Mouse (Mus musculus): ENCODE measurements around the gene Gm49322. TPM values are rescaled to one million over a fixed set of nuclear protein-coding genes. Genes with fewer than 3 reads are reported as not detected.

The Gm49322 gene
- polyA plus RNA-seq, 1 experiment from 2014 or later = 3.0 TPM

GRCm38 (mm10) chr10:80659213-80659612 is 53.4 kb downstream of the Gm49322 start:
- Histone ChIP-seq H3K4me3 (replicated peaks) (0 out of 2 replicates have a peak overlapping the region, but pooled peaks have one; percentile 12), H3K36me3 (no peaks in the 10 kb centered on the region), H3K27ac (replicated peaks) (peak overlapping the region; percentile 64; the same call in 1 of the 2 replicates), H3K4me1 (peaks cover 29% of the 10 kb centered on the region), H3K9me3 (replicated peaks) (no peaks in the 10 kb centered on the region), H3K4me2 (peak overlapping the region; percentile 40), H3K9ac (replicated peaks) (no peak overlapping the region), H3K27me3 (replicated peaks) (no peaks in the 10 kb centered on the region)
- no peak for ATAC-seq (ENCODE audit: low FRiP score)
- 14% methylated on average over 10 of the region's 10 CpGs for WGBS

- Histone ChIP-seq H3K4me2 (no peak overlapping the region), H3K9ac (replicated peaks) (no peak overlapping the region), H3K27me3 (replicated peaks) (no peaks in the 10 kb centered on the region), H3K36me3 (peaks cover 8% of the 10 kb centered on the region), H3K27ac (replicated peaks) (no peak overlapping the region), H3K4me3 (replicated peaks) (no peak overlapping the region), H3K4me1 (peaks cover 28% of the 10 kb centered on the region), H3K9me3 (replicated peaks) (no peaks in the 10 kb centered on the region)
- WGBS = 42% methylated on average over 5 of the region's 5 CpGs
- ATAC-seq (ENCODE audit: low FRiP score) = no peak
Observed at GRCm38 (mm10) chr10:80661149-80661548, 55.3 kb downstream of the Gm49322 start.

GRCm38 (mm10) chr10:80663485-80664196 is 57.8 kb downstream of the Gm49322 start:
- no peak overlapping the region for H3K27ac ChIP-seq (replicated peaks)
- H3K4me3 ChIP-seq (replicated peaks) = no peak overlapping the region
- peaks cover 20% of the 10 kb centered on the region for H3K4me1 ChIP-seq
- H3K36me3 ChIP-seq = peaks cover 33% of the 10 kb centered on the region
- H3K9me3 ChIP-seq (replicated peaks) = no peaks in the 10 kb centered on the region
- no peak for ATAC-seq (ENCODE audit: low FRiP score)
- H3K4me2 ChIP-seq = no peak overlapping the region
- H3K9ac ChIP-seq (replicated peaks) = 0 out of 2 replicates have a peak overlapping the region, but pooled peaks have one; percentile 14
- 59% methylated on average over 5 of the region's 5 CpGs for whole genome bisulfite sequencing
- H3K27me3 ChIP-seq (replicated peaks) = no peaks in the 10 kb centered on the region

DNA sequence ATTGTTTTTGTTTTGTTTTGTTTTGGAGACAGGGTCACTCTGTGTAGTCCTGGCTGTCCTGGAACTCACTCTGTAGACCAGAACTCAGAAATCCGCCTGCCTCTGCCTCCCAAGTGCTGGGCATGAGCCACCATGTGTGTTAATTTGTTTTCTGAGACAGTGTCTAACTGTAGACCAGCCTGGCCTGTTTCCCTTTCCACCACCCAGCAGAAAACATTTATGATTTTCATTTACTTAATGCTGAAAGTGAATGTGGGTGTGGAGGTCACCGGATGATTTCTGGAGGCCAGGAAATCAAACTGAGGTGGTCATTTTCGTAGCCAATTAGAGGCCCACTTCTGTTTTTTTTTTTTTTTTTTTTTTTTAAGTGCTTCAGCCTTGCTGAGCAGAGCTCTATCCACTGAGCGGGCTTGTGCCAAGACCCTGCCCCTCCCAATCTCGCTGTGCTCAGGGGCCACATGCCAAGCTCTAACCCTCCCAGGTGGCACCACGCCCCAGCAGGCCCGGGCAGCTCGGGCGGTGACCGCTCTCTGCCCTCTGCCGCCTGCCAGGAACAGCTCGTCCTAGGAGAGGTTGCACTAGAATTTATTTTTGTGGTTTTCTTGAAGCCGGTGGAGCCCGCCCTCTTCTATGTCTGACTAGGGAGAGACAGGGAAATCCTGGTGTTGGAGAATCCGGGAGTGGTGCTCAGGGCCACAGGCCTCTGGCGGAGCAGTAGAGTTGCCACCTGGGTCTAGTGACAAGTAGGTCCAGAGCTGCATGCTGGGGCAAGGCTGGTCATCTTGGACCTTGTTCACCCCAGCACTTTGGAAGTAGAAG is 58.6 kb downstream of the Gm49322 start:
- WGBS = 43% methylated on average over 16 of the region's 16 CpGs
- no peaks in the 10 kb centered on the region for H3K9me3 ChIP-seq (replicated peaks)
- no peaks in the 10 kb centered on the region for H3K27me3 ChIP-seq (replicated peaks)
- ATAC-seq (ENCODE audit: low FRiP score) = 0 out of 2 replicates have a peak, but pooled peaks have one; percentile 2
- H3K36me3 ChIP-seq = peaks cover 41% of the 10 kb centered on the region
- peaks cover 15% of the 10 kb centered on the region; the same call in 1 of the 2 replicates for H3K4me1 ChIP-seq
- peak overlapping the region; percentile 40 for H3K4me2 ChIP-seq
- H3K4me3 ChIP-seq (replicated peaks) = no peak overlapping the region
- H3K27ac ChIP-seq (replicated peaks) = peak overlapping the region; percentile 60; the same call in 1 of the 2 replicates
- H3K9ac ChIP-seq (replicated peaks) = no peak overlapping the region

- Histone ChIP-seq H3K9ac (replicated peaks) (no peak overlapping the region), H3K36me3 (peaks cover 47% of the 10 kb centered on the region), H3K4me2 (peak overlapping the region; percentile 40), H3K27ac (replicated peaks) (peak overlapping the region; percentile 60; the same call in 1 of the 2 replicates), H3K4me3 (replicated peaks) (no peak overlapping the region), H3K27me3 (replicated peaks) (no peaks in the 10 kb centered on the region), H3K4me1 (peaks cover 17% of the 10 kb centered on the region; the same call in 1 of the 2 replicates), H3K9me3 (replicated peaks) (no peaks in the 10 kb centered on the region)
- WGBS = 19% methylated on average over 10 of the region's 10 CpGs
- ATAC-seq (ENCODE audit: low FRiP score) = 0 out of 2 replicates have a peak, but pooled peaks have one; percentile 11
Observed at GRCm38 (mm10) chr10:80665016-80665380, 59.2 kb downstream of the Gm49322 start.

Small RNA genes within 50 kb of the gene (microRNA-seq; reads per million reads assigned to microRNA genes)
- gene Mir6912 = 0.87 reads per million

Other genes with a start within 250 kb of the Gm49322 start
- 3.9 and 6.1 TPM in 2 replicates for gene Plk5, start 249.6 kb upstream of the Gm49322 start, polyA plus RNA-seq (2015; fragmentation: Nextera tagmentation; extraction: Ambion mirVana)
- gene Mex3d, start 218.4 kb upstream of the Gm49322 start, polyA plus RNA-seq (2015; fragmentation: Nextera tagmentation; extraction: Ambion mirVana) = 9.1 and 14.0 TPM in 2 replicates
- 195 and 209 TPM in 2 replicates for gene Mbd3, start 206.5 kb upstream of the Gm49322 start, polyA plus RNA-seq (2015; fragmentation: Nextera tagmentation; extraction: Ambion mirVana)
- gene Uqcr11, start 199.2 kb upstream of the Gm49322 start, polyA plus RNA-seq (2015; fragmentation: Nextera tagmentation; extraction: Ambion mirVana) = 731 and 790 TPM in 2 replicates
- 33.4 and 51.7 TPM in 2 replicates for gene Tcf3, start 172.4 kb upstream of the Gm49322 start, polyA plus RNA-seq (2015; fragmentation: Nextera tagmentation; extraction: Ambion mirVana)
- gene Onecut3, start 111.2 kb upstream of the Gm49322 start, polyA plus RNA-seq (2015; fragmentation: Nextera tagmentation; extraction: Ambion mirVana) = 0.63 and 1.0 TPM in 2 replicates
- gene Atp8b3, start 66.9 kb upstream of the Gm49322 start, polyA plus RNA-seq (2015; fragmentation: Nextera tagmentation; extraction: Ambion mirVana) = 1.4 and 1.5 TPM in 2 replicates
- 29.5 TPM in 2 replicates for gene Rexo1, start 44.5 kb upstream of the Gm49322 start, polyA plus RNA-seq (2015; fragmentation: Nextera tagmentation; extraction: Ambion mirVana)
- gene Klf16, start 28.7 kb upstream of the Gm49322 start, polyA plus RNA-seq (2015; fragmentation: Nextera tagmentation; extraction: Ambion mirVana) = 6.5 TPM in 2 replicates
- gene Abhd17a, start 15.7 kb upstream of the Gm49322 start, polyA plus RNA-seq (2015; fragmentation: Nextera tagmentation; extraction: Ambion mirVana) = 148 and 152 TPM in 2 replicates
- 68.2 and 79.8 TPM in 2 replicates for gene Scamp4, start 3.1 kb upstream of the Gm49322 start, polyA plus RNA-seq (2015; fragmentation: Nextera tagmentation; extraction: Ambion mirVana)
- 5.0 and 7.0 TPM in 2 replicates for gene Adat3, start 3.1 kb upstream of the Gm49322 start, polyA plus RNA-seq (2015; fragmentation: Nextera tagmentation; extraction: Ambion mirVana)
- 106 and 118 TPM in 2 replicates for gene Csnk1g2, start 16.8 kb downstream of the Gm49322 start, polyA plus RNA-seq (2015; fragmentation: Nextera tagmentation; extraction: Ambion mirVana)
- 91.9 and 92.1 TPM in 2 replicates for gene Btbd2, start 51.0 kb downstream of the Gm49322 start, polyA plus RNA-seq (2015; fragmentation: Nextera tagmentation; extraction: Ambion mirVana)
- 56.2 and 70.3 TPM in 2 replicates for gene Mknk2, start 72.1 kb downstream of the Gm49322 start, polyA plus RNA-seq (2015; fragmentation: Nextera tagmentation; extraction: Ambion mirVana)
- 53.0 and 58.8 TPM in 2 replicates for gene Mob3a, start 96.0 kb downstream of the Gm49322 start, polyA plus RNA-seq (2015; fragmentation: Nextera tagmentation; extraction: Ambion mirVana)
- 43.3 and 46.8 TPM in 2 replicates for gene Izumo4, start 96.2 kb downstream of the Gm49322 start, polyA plus RNA-seq (2015; fragmentation: Nextera tagmentation; extraction: Ambion mirVana)
- gene Ap3d1, start 136.2 kb downstream of the Gm49322 start, polyA plus RNA-seq (2015; fragmentation: Nextera tagmentation; extraction: Ambion mirVana) = 108 and 115 TPM in 2 replicates
- gene Dot1l, start 149.2 kb downstream of the Gm49322 start, polyA plus RNA-seq (2015; fragmentation: Nextera tagmentation; extraction: Ambion mirVana) = 19.3 and 20.3 TPM in 2 replicates
- gene Sf3a2, start 192.2 kb downstream of the Gm49322 start, polyA plus RNA-seq (2015; fragmentation: Nextera tagmentation; extraction: Ambion mirVana) = 53.3 and 59.8 TPM in 2 replicates
- 135 and 146 TPM in 2 replicates for gene Plekhj1, start 192.6 kb downstream of the Gm49322 start, polyA plus RNA-seq (2015; fragmentation: Nextera tagmentation; extraction: Ambion mirVana)
- gene Amh, start 199.2 kb downstream of the Gm49322 start, polyA plus RNA-seq (2015; fragmentation: Nextera tagmentation; extraction: Ambion mirVana) = not detected in 2 replicates
- gene Jsrp1, start 207.5 kb downstream of the Gm49322 start, polyA plus RNA-seq (2015; fragmentation: Nextera tagmentation; extraction: Ambion mirVana) = 1.2 and 2.5 TPM in 2 replicates
- gene Oaz1, start 220.6 kb downstream of the Gm49322 start, polyA plus RNA-seq (2015; fragmentation: Nextera tagmentation; extraction: Ambion mirVana) = 1,221 and 1,325 TPM in 2 replicates
- gene Lingo3, start 238.0 kb downstream of the Gm49322 start, polyA plus RNA-seq (2015; fragmentation: Nextera tagmentation; extraction: Ambion mirVana) = 14.6 and 18.6 TPM in 2 replicates
- 226 and 240 TPM in 2 replicates for gene Lsm7, start 249.2 kb downstream of the Gm49322 start, polyA plus RNA-seq (2015; fragmentation: Nextera tagmentation; extraction: Ambion mirVana)
- gene Sppl2b, start 249.3 kb downstream of the Gm49322 start, polyA plus RNA-seq (2015; fragmentation: Nextera tagmentation; extraction: Ambion mirVana) = 78.6 and 84.1 TPM in 2 replicates

Data from neural tube, embryonic 15.5 days (tissue).